Mouse (Mus musculus): ENCODE results near the gene Hecw1.

Gene Hecw1

GRCm38 (mm10) chr13:14522906-14523269, at the start of gene Hecw1:
Gene Hecw1 (minus strand): TSS chr13:14523228.
- in situ Hi-C loops (cut with MboI) = no loop called here

GRCm38 (mm10) chr13:14561336-14561735, 38.3 kb upstream of the Hecw1 start:
- in situ Hi-C loops (cut with MboI) = no loop called here

GRCm38 (mm10) chr13:14552628-14553027, 29.6 kb upstream of the Hecw1 start:
- in situ Hi-C loops (cut with MboI) = no loop called here

GRCm38 (mm10) chr13:14542860-14543259, 19.8 kb upstream of the Hecw1 start:
- in situ Hi-C loops (cut with MboI) = no loop called here

GRCm38 (mm10) chr13:14522128-14522905, 711 bp downstream of the Hecw1 start:
- in situ Hi-C loops (cut with MboI) = no loop called here

- in situ Hi-C loops (cut with MboI) = no loop called here
Measured at GRCm38 (mm10) chr13:14521746-14522127, 1.3 kb downstream of the Hecw1 start.

GRCm38 (mm10) chr13:14519605-14520004, 3.4 kb downstream of the Hecw1 start:
- in situ Hi-C loops (cut with MboI) = no loop called here

- in situ Hi-C loops (cut with MboI) = no loop called here
Measured at GRCm38 (mm10) chr13:14517478-14517877, 5.5 kb downstream of the Hecw1 start.

GRCm38 (mm10) chr13:14515106-14515505, 7.9 kb downstream of the Hecw1 start:
- in situ Hi-C loops (cut with MboI) = no loop called here

- in situ Hi-C loops (cut with MboI) = no loop called here
Measured at GRCm38 (mm10) chr13:14513934-14514333, 9.1 kb downstream of the Hecw1 start.

GRCm38 (mm10) chr13:14506765-14507164, 16.3 kb downstream of the Hecw1 start:
- in situ Hi-C loops (cut with MboI) = no loop called here

GRCm38 (mm10) chr13:14500251-14500650, 22.8 kb downstream of the Hecw1 start:
- in situ Hi-C loops (cut with MboI) = no loop called here

- in situ Hi-C loops (cut with MboI) = no loop called here
Measured at GRCm38 (mm10) chr13:14498780-14499179, 24.2 kb downstream of the Hecw1 start.

GRCm38 (mm10) chr13:14496954-14497353, 26.1 kb downstream of the Hecw1 start:
- in situ Hi-C loops (cut with MboI) = no loop called here

GRCm38 (mm10) chr13:14487812-14488211, 35.2 kb downstream of the Hecw1 start:
- in situ Hi-C loops (cut with MboI) = no loop called here

GRCm38 (mm10) chr13:14471121-14471520, 51.9 kb downstream of the Hecw1 start:
- in situ Hi-C loops (cut with MboI) = no loop called here

- in situ Hi-C loops (cut with MboI) = no loop called here
Measured at GRCm38 (mm10) chr13:14467517-14467916, 55.5 kb downstream of the Hecw1 start.

- in situ Hi-C loops (cut with MboI) = no loop called here
Measured at GRCm38 (mm10) chr13:14461036-14461435, 62.0 kb downstream of the Hecw1 start.

GRCm38 (mm10) chr13:14457043-14457442, 66.0 kb downstream of the Hecw1 start:
- in situ Hi-C loops (cut with MboI) = no loop called here

- in situ Hi-C loops (cut with MboI) = no loop called here
Measured at GRCm38 (mm10) chr13:14439540-14439939, 83.5 kb downstream of the Hecw1 start.

- in situ Hi-C loops (cut with MboI) = no loop called here
Measured at GRCm38 (mm10) chr13:14428845-14429553, 94.0 kb downstream of the Hecw1 start.

- in situ Hi-C loops (cut with MboI) = no loop called here
Measured at GRCm38 (mm10) chr13:14424836-14425235, 98.2 kb downstream of the Hecw1 start.

- in situ Hi-C loops (cut with MboI) = no loop called here
Measured at GRCm38 (mm10) chr13:14413405-14413804, 109.6 kb downstream of the Hecw1 start.
